Mouse (Mus musculus): ENCODE measurements around the gene Prr3.

DNA sequence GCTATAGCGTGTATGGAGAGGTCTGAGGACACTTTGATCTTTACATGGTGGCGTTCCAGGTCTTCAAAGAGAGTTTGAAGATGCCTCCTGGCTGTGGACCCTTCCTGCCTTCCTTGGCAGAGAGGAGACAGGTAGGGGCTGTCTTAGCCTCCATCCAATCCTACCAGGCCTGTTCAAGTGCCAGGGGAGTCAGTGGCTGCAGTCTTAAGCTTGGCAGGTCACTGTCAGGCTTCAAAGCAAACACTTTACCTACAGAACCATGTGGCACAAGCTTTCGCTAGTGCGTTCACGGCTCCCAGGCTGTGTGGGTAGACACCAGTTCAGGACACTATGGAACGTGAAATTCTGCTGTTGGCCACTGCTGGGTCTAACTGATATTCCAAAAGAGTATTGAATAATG, 42.9 kb upstream of the Prr3 start:
- TF ChIP-seq CTCF (conservative IDR thresholded peaks at IDR 0.05 in 1 of 2, IDR thresholded peaks at IDR 0.05 in 1 of 2; ENCODE audit: low read depth in 2 of 2, low read length in 2 of 2) (no peak), JUND (conservative IDR thresholded peaks at IDR 0.05; ENCODE audit: low read depth, low read length) (no peak), MYC (IDR thresholded peaks at IDR 0.05; ENCODE audit: low read depth, low read length) (no peak), POLR2A (IDR thresholded peaks at IDR 0.05; ENCODE audit: low read depth, low read length) (no peak), POLR2AphosphoS2 (IDR thresholded peaks at IDR 0.05; ENCODE audit: low read depth, low read length) (no peak), JUN (IDR thresholded peaks at IDR 0.05; ENCODE audit: insufficient read depth, low read depth, low read length) (no peak), MAX (IDR thresholded peaks at IDR 0.05; ENCODE audit: low read length) (no peak), E2F4 (IDR thresholded peaks at IDR 0.05; ENCODE audit: insufficient replicate concordance, low read depth, low read length) (no peak), ELF1 (IDR thresholded peaks at IDR 0.05; ENCODE audit: low read depth, low read length) (no peak)

All from CH12.LX (cell line).